Mouse (Mus musculus) embryonic stem cell, embryonic (primary cell): ENCODE results near the gene Rap1gap2.

Experiments used
- CTCF ChIA-PET, 4 experiments: fragments of 300-600 bp in 2 of 4; fragments of 350-600 bp in 2 of 4; sonication (Branson Sonifier 250); formaldehyde crosslinking; loops; one replicate each; lab custom pipeline; 2022; ENCODE audit warnings: inconsistent platforms in 2 of 4; lab: Charles Lee
- POLR2A ChIA-PET, 4 experiments: fragments of 300-600 bp in 2 of 4; fragments of 350-600 bp in 2 of 4; sonication (Branson Sonifier 250); formaldehyde crosslinking; loops; one replicate each; lab custom pipeline; 2022; ENCODE audit warnings: antibody characterized with exemption in 4 of 4, inconsistent platforms in 1 of 4; lab: Charles Lee

Rap1gap2 gene

DNA sequence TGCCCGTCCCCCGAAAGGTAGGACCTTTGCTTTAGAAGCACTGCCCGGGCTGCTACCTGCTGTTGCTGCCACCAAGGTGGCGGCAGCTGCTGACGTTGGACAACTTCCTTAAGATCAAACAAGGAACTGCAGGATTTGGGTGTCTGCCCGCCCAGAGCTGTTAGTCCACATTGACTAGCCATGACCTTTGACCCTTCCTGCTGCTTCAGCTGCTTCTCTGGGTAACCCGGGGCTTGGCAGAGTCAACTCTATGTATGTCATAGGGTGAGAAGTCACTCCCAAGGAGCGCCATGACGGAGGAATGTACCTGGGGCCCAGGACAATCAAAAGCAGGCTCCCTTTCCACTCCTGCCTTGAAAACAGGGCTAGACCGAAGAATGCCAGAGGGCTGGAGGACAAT, 153.5 kb downstream of the Rap1gap2 start:
- ChIA-PET POLR2A (interaction anchor here in 2 of 4 experiments (1.0 to 3.1 kb wide), 4 partner anchors 9 to 33 kb away, joined by 3 to 6 read pairs (median 4); no protein-coding TSS in a partner anchor), CTCF (interaction anchor here in 2 of 4 experiments (0.6 to 1.8 kb wide), 2 partner anchors 8 to 9 kb away, joined by 3 to 4 read pairs; no protein-coding TSS in a partner anchor)

DNA sequence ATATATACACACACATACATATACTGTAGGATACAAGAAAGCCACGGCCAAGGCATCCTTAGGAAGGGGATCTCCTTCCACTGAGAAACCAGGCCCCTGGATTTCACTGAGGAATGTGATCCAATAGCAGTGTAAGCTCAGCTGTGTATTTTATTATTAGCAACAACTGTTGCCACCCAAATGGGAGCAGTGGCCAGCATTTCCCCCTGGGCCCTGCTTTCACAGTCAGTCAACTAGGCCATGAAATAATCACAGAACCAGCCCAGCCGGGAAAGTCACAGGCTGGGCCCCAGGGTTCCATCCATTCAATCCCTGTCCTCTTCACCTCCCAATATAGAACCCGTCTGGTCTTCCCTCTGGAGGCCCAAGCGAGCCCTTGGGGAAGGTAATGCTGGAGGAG, 162.2 kb downstream of the Rap1gap2 start:
- POLR2A ChIA-PET = interaction anchor here in 1 of 4 experiments (1.7 to 2.3 kb wide), 2 partner anchors 9 to 10 kb away, joined by 6 read pairs; no protein-coding TSS in a partner anchor
- CTCF ChIA-PET = interaction anchor here in 1 of 4 experiments (1.5 kb wide), 1 partner anchor 18 kb away, joined by 4 read pairs; no protein-coding TSS in a partner anchor

DNA sequence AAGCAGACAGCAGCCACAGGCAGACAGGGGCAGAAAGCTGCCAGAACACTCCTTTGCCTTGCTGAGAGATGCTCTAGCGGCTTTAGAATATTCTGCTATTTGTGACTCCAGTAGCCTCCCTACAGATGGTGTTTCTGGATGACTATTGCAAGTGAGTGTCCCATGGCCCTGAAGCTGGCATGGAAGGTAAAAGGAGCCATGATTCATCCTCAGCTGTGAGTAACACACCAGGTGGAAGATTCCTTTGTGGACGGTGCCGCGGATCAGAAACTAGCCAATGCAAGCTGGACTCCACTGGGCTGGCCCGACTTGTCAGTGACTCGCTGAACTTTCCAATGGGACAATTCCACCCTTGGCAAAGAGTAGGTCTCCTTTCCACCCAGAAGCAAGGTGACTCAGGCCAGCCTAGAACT, 162.7 kb downstream of the Rap1gap2 start:
- ChIA-PET POLR2A (interaction anchor here in 2 of 4 experiments (0.8 to 2.3 kb wide), 4 partner anchors 9 to 75 kb away, joined by 3 to 6 read pairs (median 5); no protein-coding TSS in a partner anchor), CTCF (interaction anchor here in 2 of 4 experiments (1.2 to 1.5 kb wide), 2 partner anchors 18 to 82 kb away, joined by 3 to 4 read pairs; no protein-coding TSS in a partner anchor)

DNA sequence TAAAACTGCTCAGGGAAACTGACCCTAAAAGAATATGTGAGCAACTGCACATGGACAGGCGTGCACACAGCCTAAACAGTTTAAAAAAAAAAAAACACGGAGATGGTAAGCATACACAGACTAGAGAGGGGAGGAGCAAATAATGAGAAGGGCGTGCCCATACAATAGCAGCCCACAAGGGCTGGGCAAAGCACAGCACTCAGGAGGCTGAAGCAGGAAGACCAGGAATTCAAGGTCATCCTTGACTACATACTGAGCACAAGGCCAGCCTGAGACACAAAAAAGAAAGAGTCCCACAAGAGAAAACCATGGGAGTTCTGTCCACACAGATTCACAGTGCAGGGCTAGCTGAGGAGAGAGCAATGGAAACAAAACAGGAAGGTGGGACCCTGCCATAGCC, 165.1 kb downstream of the Rap1gap2 start:
- CTCF ChIA-PET = interaction anchor here in 2 of 4 experiments (0.6 kb wide), 2 partner anchors 8 to 79 kb away, joined by 3 to 5 read pairs; no protein-coding TSS in a partner anchor
- POLR2A ChIA-PET = no interaction called here

DNA sequence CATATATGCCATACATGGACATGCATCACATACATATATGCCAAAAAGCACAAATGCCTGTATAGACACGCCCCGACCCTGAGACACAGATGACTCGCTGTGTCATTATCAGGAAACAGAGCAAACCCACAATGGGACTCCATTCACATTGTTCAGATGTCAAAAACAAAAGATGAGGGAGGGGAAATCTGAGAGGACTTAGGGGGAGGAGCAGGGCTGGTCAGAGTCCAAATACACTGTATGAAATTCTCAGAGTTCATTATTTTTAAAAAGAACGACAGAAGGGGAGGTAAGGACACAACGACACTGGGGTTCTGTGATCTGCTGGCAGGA, 166.8 kb downstream of the Rap1gap2 start:
- POLR2A ChIA-PET = interaction anchor here in 1 of 4 experiments (0.9 to 1.0 kb wide), 2 partner anchors 9 to 15 kb away, joined by 3 read pairs; no protein-coding TSS in a partner anchor
- CTCF ChIA-PET = no interaction called here

DNA sequence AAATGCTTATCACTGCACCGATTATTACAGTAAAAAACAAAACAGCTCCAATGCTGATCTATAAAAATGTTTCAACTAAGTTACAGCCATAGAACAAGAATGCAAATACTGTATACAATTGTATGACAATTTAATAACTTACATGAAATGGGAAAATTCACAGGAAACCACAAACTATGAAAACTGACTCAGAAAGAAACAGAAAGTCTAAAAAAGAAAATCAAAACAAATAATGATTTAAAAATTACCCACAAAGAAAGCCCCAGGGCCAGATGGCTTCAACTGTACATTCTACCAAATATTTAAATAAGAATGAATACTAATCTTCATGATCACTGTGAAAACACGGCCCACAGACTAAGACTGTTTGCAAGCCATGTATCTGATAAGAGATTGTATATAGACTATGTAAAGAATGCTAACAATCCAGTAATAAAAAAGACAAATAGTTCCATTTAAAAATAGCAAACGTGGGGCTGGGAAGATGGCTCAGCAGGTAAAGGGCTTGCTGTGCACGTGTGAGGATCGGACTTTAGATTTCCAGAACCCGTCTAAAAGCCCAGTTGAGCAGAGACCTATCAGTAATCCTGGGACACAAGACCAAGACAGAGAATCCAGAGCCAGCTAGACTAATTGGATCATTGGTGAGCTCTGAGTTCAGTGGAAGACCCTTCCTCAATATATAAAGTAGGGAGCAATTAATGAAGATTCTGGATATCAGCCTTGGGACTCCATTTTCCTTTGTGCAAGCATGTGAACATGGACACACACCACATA, 167.4 kb downstream of the Rap1gap2 start:
- ChIA-PET CTCF (no interaction called here), POLR2A (interaction anchor here in 1 of 4 experiments (1.0 kb wide), 1 partner anchor 15 kb away, joined by 3 read pairs; no protein-coding TSS in a partner anchor)

DNA sequence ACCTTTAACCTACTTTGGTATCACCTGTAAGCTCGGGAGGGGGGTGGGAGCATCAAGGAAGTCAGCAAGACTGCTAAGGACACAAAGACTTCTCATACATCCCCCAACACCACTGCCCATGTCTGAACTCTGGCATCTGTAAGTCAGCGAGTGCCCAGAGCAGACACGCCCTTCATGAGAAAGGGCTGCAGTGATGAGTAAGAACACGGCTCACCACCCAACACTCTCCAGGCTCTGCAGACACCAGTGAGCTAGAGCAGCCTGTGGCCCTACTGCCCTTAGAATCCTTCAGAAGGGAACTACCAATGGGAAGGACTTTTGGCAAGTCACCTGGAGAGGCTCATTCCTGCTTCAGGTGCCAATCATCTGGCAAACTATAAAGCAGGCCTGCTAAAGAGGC, 168.3 kb downstream of the Rap1gap2 start:
- ChIA-PET POLR2A (interaction anchor here in 2 of 4 experiments (0.6 to 0.7 kb wide), 2 partner anchors 69 to 141 kb away, joined by 3 to 4 read pairs; no protein-coding TSS in a partner anchor), CTCF (interaction anchor here in 1 of 4 experiments (0.5 kb wide), 1 partner anchor 329 kb away, joined by 3 read pairs; the partner anchor contains the start of gene Mettl16)

DNA sequence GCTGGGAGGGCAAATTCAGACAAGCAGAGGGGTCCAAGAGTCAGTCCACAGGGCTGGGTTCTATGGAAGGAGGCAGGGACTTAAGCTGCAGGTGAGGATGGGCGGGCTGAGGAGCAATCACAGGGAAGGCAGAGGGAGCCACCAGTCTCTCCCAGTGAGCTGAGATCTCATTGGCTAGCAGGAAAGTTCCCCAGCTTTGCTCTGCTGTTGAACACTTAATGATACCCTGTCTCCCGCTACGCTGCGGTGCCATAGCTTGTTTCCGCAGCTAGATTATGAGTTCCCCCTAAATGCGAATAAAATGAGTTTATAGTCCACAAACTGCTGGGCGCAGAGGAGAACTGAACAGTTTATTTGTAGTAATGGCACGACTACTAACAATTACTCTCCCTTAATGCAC, 170.6 kb downstream of the Rap1gap2 start:
- ChIA-PET CTCF (interaction anchor here in 2 of 4 experiments (0.7 to 2.6 kb wide), 3 partner anchors 38 to 89 kb away, joined by 3 to 13 read pairs (median 5); no protein-coding TSS in a partner anchor), POLR2A (interaction anchor here in 3 of 4 experiments (0.6 to 2.3 kb wide), 9 partner anchors 16 to 271 kb away, joined by 3 to 8 read pairs (median 5); no protein-coding TSS in a partner anchor)

DNA sequence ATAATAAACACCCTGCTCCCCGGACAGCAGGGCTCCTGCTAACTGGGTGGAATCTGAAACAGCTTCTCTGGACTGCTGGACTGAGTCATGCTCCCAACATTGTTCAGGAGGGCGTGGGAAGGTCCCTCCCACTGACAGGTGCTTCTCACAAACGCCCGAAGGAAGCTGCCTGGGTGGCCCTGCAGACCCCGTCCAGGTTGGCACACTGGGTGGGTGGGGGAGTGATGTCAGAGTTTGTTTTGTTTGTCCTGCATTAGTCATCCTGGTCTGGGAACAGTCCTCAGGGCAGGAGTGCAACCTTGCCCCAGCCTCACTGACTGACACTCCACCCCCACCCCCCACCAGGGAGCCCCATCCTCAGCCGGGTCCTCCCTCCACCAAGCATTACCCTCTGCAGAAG, 171.5 kb downstream of the Rap1gap2 start:
- ChIA-PET CTCF (interaction anchor here in 2 of 4 experiments (0.6 to 2.6 kb wide), 3 partner anchors 46 to 90 kb away, joined by 3 to 13 read pairs (median 4); no protein-coding TSS in a partner anchor), POLR2A (interaction anchor here in 3 of 4 experiments (0.6 to 2.3 kb wide), 11 partner anchors 9 to 272 kb away, joined by 3 to 8 read pairs (median 5); no protein-coding TSS in a partner anchor)

DNA sequence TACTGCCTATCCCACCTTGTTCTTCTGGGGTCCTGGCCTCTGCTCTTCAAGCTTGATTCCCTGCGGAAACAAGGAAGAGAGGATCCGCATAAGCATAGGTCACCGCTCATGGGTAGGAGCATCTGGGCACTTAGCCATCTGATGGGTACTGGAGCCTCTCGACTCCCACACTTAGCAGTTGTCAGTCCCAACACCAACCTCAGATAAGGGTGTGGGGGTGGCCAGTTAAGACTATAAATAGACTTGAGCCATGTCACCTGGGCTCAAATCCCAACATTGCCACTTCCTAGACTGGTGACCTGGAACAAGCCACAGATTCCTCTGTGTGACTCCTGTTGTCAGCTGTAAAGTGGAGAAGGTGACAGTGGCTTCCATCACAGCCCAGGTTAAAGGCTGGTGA, 172.5 kb downstream of the Rap1gap2 start:
- ChIA-PET POLR2A (interaction anchor here in 2 of 4 experiments (0.9 to 2.3 kb wide), 5 partner anchors 10 to 257 kb away, joined by 3 to 8 read pairs (median 5); no protein-coding TSS in a partner anchor), CTCF (interaction anchor here in 1 of 4 experiments (1.6 kb wide), 1 partner anchor 61 kb away, joined by 3 read pairs; no protein-coding TSS in a partner anchor)

DNA sequence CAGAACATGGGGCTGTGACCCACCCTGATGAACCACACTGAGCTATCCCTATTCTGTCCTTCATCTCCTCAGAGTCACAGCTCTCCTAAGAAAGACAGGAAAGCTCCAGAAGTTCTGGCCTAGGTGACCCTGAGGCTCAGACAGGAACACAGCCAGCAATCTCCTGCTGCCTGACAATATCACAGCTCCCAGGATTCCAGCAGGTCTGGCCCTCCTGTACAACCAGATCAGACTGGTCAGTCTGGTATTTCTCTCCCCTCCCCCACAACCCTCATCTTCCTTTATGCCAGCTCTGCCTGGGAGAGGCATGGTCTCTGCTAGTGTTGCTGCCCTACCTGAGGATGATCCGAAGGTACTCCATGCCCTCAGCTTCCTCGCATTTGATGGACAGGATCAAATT, 175.3 kb downstream of the Rap1gap2 start:
- ChIA-PET CTCF (interaction anchor here in 2 of 4 experiments (0.5 to 1.1 kb wide), 2 partner anchors 112 to 174 kb away, joined by 3 to 4 read pairs; no protein-coding TSS in a partner anchor), POLR2A (interaction anchor here in 2 of 4 experiments (0.5 to 1.8 kb wide), 3 partner anchors 12 to 33 kb away, joined by 3 to 5 read pairs (median 3); no protein-coding TSS in a partner anchor)

DNA sequence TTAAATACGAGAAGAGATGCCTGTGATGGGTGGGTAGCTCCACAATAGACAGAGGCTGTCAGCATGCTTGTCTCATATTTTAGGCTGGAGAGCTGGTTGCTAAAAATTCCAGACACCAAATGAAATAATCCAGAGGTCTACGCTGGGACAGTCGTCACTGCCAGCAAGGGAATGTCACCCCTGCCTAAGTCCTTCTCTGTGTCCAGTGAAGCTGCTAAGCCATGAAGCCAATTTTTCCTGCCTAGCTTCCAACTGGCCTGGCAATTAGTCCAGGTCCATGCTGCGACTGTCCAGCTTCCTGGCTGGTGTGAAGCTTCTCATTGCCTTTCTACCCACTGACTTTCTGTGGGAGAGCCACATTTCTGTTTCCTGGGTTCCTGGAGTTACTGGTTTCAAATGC, 177.7 kb downstream of the Rap1gap2 start:
- CTCF ChIA-PET = no interaction called here
- POLR2A ChIA-PET = no interaction called here

DNA sequence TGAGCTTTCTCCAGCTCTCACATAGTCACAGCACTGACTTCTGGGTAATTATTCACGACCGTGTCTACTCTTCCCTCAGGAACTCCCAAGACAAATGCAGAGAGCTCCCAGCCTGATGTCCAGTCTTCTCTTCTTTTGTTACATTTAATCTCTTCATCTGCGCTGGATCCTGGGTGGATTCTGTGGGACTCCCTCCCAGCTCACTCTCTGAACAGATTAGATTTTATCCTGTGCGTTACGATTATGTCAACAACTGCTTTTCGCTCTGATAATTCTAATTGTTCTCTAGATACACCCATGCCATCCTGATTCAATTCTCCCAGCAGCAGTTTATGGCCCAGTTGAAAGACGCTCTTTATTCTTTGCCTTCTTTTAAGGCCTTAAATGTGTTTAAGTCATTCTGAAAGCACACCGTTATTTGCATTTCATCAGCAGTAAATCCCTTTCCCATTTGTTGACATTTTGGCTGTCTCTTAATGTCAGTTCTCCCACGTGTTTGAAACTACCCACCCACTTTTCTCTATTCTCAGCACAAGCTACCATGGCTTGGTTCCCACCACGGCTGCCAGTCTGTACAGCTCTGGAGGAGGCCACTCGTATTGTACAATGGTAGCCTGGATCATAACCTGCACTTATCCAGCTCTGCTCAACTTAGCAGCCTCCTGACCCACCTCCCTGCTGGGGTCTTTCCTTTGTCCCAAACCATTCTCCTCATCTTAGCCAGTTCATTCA, 180.8 kb downstream of the Rap1gap2 start:
- POLR2A ChIA-PET = no interaction called here
- CTCF ChIA-PET = no interaction called here

DNA sequence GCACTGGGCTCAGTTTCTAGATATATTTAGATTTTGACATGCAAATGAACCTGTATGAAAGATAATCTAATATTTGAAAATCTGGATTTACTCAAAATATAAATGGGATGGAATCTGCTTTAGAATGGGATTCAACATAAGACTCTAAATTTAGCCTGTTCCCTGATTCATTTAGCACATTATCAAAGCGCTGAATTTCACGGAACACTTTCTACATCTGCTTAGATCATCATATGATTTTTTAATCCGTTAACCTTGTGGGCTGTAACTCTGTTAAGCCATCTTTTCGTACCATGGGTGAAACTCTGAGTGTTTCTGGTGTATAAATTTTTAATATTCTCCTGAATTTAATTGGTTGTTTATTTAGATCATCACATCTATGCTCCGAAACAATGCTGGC, 184.4 kb downstream of the Rap1gap2 start:
- CTCF ChIA-PET = no interaction called here
- POLR2A ChIA-PET = interaction anchor here in 1 of 4 experiments (1.1 kb wide), 1 partner anchor 11 kb away, joined by 4 read pairs; no protein-coding TSS in a partner anchor

DNA sequence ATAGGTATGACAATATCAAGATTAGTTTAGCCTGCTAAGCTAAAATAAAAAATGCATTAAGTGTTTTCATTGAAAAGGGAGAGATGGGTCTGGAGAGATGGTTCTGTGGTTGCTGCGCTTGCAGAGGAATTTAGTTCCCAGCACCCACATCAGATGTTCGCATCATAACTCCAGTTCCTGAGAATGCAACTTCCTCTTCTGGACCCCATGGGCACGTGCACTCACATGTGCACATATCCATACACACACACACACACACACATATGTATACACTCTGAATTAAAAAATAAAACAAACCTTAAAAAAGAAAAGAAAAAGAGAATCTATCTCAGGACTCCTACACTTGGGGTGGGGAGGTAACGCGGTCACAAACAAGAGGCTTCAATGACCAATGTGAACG, 188.7 kb downstream of the Rap1gap2 start:
- POLR2A ChIA-PET = no interaction called here
- CTCF ChIA-PET = no interaction called here

DNA sequence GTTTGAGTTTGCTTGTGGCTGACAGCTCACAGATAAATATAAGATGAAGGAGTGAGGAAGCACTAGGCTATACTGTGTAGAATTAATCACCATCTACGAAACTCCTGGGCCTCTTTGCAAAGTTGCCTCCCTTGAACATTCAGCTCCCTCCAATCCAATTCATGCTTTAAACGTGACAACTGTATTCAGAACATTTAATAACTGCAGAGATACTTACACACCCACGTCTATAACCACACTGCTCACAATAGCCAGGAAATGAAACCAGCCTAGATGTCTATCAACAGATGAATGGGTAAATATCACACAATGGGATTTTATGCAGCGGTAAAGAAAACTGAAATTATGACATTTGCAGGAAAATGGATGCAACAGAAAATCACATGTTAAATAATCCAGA, 189.6 kb downstream of the Rap1gap2 start:
- POLR2A ChIA-PET = no interaction called here

DNA sequence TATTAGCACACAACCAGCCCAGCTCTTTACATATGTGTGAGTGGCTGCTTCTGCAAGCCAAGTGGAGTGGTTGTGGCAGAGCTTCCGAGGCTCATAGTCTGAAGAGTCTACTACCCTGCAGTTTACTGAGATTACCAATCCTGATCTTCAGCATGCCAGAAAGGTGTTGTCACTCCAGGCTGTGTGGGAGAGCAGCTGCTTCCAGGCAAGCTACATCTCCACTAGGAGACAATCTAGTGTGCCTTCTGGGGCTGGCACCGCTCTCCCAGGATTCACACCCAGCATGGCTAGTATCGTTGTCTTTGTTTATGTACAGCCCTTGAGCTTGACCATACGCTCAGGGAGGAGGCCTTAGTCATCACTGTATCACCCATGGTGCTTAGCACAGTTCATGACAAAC, 191.1 kb downstream of the Rap1gap2 start:
- POLR2A ChIA-PET = no interaction called here
- CTCF ChIA-PET = no interaction called here

More for the DNA sequence above, 189.6 kb downstream of the Rap1gap2 start:
- CTCF ChIA-PET = no interaction called here

DNA sequence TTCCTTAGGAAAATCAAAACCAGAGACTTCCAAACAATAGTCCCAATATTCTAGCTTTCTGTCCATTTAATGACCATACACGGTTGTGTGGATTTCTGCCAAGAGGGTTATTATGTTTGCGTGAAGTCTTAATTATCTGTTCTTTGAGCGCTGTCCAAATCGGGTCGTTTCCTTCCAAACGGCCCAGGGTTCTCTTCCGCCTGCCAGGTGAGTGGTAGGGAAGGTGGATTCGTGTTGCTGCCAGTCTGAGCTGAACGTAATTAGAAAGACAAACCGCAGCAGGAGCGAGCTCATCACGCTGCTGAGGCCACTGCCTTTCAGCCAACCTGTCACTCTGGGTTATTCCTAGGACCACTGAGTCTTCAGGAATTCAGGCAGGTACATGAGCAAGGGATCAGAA, 195.0 kb downstream of the Rap1gap2 start:
- ChIA-PET POLR2A (interaction anchor here in 3 of 4 experiments (0.6 to 1.2 kb wide), 3 partner anchors 13 to 19 kb away, joined by 3 to 4 read pairs (median 4); no protein-coding TSS in a partner anchor), CTCF (interaction anchor here in 1 of 4 experiments (0.7 kb wide), 1 partner anchor 1544 kb away, joined by 3 read pairs; no protein-coding TSS in a partner anchor)
